Mouse (Mus musculus) ES-Bruce4 (cell line): ENCODE measurements at regions not wholly inside any gene's neighbourhood (a gene's known extent, or its start where the extent isn't known, plus 50 kb on each side); places are given as distances from the start of the nearest gene placed in this dataset.

ENCODE experiments used
- H3K27ac ChIP-seq: 2 replicates; pipeline ENCODE4 v1.5.1; 2012; ENCODE audit warnings: low read length, inconsistent platforms; ENCODE audit not compliant: insufficient read depth
- H3K27me3 ChIP-seq: 2 replicates; pipeline ENCODE4 v1.6.1; 2012; ENCODE audit warnings: mild to moderate bottlenecking, low read length, inconsistent platforms; ENCODE audit not compliant: control insufficient read depth, poor library complexity, insufficient read depth, severe bottlenecking
- H3K36me3 ChIP-seq: 2 replicates; pipeline ENCODE4 v1.6.1; 2012; ENCODE audit warnings: inconsistent platforms, mild to moderate bottlenecking, low read length, moderate library complexity; ENCODE audit not compliant: control insufficient read depth, poor library complexity, insufficient read depth, severe bottlenecking
- H3K4me1 ChIP-seq: one replicate; pipeline ENCODE4 v1.8.1; 2011; ENCODE audit warnings: low read length; ENCODE audit not compliant: control insufficient read depth, insufficient read depth
- H3K4me3 ChIP-seq: 2 replicates; pipeline ENCODE4 v1.5.1; 2011; ENCODE audit warnings: low read depth, mild to moderate bottlenecking, low read length
- H3K9ac ChIP-seq: 2 replicates; pipeline ENCODE4 v1.6.1; 2012; ENCODE audit warnings: low read depth, mild to moderate bottlenecking, inconsistent platforms; ENCODE audit not compliant: poor library complexity, severe bottlenecking
- H3K9me3 ChIP-seq: replicated peaks from 2 replicates; pipeline ENCODE4 v1.6.1; 2012; ENCODE audit warnings: mild to moderate bottlenecking, low read length, inconsistent platforms; ENCODE audit not compliant: control insufficient read depth, poor library complexity, insufficient read depth, severe bottlenecking
- CTCF ChIP-seq: IDR thresholded peaks from one replicate; pipeline ENCODE4 v1.8.1; 2011; ENCODE audit warnings: low read depth, low read length
- EP300 ChIP-seq: IDR thresholded peaks from 2 replicates; pipeline ENCODE4 v1.6.1; 2011; ENCODE audit warnings: low read depth, low read length; ENCODE audit not compliant: insufficient read depth
- POLR2A ChIP-seq: IDR thresholded peaks from one replicate; pipeline ENCODE4 v1.8.1; 2011; ENCODE audit warnings: low read length; ENCODE audit not compliant: insufficient read depth

DNA sequence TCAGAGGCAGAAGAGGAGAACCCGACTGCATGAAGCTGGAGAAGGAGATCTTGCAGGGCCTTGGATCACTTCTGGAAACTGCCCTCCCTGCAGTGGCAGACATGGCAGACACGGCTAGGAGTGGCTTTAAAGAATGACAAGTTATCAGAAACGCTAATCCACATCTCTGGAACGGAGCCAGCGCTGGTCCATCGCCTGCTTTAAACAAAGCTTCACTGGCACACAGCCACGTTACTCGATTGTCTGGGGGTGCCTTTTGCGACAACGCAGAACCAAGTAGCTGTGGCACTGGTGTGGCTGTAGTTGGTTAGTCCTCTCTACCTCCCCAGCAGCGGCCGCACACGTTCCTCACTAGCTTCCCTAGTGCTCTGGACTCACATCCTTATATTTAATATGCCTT lies 147.0 kb downstream of the Mreg start:
- H3K9ac ChIP-seq: no peak overlapping the region
- H3K36me3 ChIP-seq: no peaks in the 10 kb centered on the region
- no peaks in the 10 kb centered on the region for H3K4me1 ChIP-seq
- no peak overlapping the region for H3K4me3 ChIP-seq
- H3K27ac ChIP-seq: no peak overlapping the region
- no peaks in the 10 kb centered on the region for H3K9me3 ChIP-seq
- no peak for TF ChIP-seq POLR2A
- no peak for TF ChIP-seq CTCF
- TF ChIP-seq EP300: no peak
- no peaks in the 10 kb centered on the region for H3K27me3 ChIP-seq

DNA sequence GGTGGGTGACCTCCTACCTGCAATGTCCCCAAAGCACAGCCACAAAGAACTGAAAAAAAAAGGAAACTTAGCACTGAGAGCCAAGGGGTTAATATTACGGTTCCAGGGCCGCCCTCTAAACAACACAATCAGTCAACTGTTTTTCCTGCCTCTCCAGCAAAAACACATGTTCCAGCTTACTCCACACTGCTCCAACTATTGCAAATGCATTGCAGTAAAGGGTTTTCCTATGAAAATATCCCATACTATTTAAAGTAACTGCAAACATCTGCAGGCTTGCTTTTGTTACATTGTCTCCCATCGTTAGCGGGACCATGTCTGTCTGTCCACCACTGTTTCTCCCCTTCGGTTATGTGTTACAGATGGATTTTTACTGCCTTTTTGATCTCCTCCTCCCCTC lies 151.7 kb downstream of the Mreg start:
- Histone ChIP-seq H3K9ac (no peak overlapping the region), H3K4me3 (no peak overlapping the region), H3K4me1 (no peaks in the 10 kb centered on the region), H3K36me3 (no peaks in the 10 kb centered on the region), H3K27ac (no peak overlapping the region), H3K9me3 (no peaks in the 10 kb centered on the region), H3K27me3 (no peaks in the 10 kb centered on the region)
- TF ChIP-seq EP300 (no peak), CTCF (no peak), POLR2A (no peak)

DNA sequence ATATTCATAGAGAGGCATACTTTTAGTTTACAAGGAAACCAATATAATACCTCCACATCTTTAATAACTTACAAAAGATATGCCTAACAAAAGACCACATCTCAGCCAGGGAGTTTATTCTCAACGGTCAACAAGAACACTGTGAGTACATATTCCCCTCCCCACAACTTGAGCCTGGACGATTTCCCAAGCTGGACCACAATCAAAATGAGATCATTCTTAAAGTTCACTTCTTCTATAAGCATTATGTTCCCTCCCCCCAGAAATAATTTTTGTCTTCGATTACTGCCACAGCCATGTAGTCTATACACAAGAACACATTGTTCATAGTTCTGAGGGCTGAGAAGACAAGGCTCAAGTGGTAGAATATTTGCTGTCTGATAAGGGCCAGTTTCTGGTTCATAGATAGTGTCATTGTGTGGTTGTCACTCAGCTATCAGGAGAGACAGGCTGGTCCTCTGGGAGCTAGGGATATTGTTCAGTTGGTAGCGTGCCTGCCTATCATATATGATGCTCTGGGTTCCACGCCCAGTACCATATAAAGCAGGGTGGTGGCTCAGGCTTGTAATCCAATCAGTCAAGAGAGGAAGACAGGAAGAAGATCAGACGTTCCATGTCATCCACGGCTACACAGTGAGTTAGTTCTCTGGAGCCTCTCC lies 153.9 kb downstream of the Mreg start:
- H3K9me3 ChIP-seq: no peaks in the 10 kb centered on the region
- no peak overlapping the region for H3K9ac ChIP-seq
- no peaks in the 10 kb centered on the region for H3K4me1 ChIP-seq
- H3K36me3 ChIP-seq: no peaks in the 10 kb centered on the region
- H3K27ac ChIP-seq: no peak overlapping the region
- no peaks in the 10 kb centered on the region for H3K27me3 ChIP-seq
- no peak overlapping the region for H3K4me3 ChIP-seq
- no peak for TF ChIP-seq CTCF
- no peak for TF ChIP-seq EP300
- TF ChIP-seq POLR2A: no peak

DNA sequence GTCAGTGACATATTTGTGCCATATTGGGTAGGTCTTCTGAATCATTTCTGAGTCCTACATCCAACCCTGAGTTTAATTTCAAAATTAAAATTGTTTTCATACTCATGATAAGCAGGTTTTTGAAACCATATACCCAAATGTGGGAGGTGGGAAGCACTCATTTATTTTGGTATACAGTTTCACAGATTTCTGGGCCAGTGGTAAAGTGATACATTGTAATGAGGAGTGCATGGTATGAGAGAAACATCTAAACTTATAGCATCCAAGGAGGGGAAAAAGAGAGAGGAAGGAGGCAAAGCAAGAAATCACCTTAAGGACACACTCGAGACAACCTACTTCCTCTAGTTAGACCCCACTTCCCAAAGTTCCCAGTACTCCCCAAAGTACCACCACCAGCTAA lies 157.6 kb downstream of the Mreg start:
- TF ChIP-seq CTCF (no peak), EP300 (no peak), POLR2A (no peak)
- Histone ChIP-seq H3K4me1 (no peaks in the 10 kb centered on the region), H3K9ac (no peak overlapping the region), H3K4me3 (no peak overlapping the region), H3K36me3 (no peaks in the 10 kb centered on the region), H3K9me3 (no peaks in the 10 kb centered on the region), H3K27ac (no peak overlapping the region), H3K27me3 (no peaks in the 10 kb centered on the region)

DNA sequence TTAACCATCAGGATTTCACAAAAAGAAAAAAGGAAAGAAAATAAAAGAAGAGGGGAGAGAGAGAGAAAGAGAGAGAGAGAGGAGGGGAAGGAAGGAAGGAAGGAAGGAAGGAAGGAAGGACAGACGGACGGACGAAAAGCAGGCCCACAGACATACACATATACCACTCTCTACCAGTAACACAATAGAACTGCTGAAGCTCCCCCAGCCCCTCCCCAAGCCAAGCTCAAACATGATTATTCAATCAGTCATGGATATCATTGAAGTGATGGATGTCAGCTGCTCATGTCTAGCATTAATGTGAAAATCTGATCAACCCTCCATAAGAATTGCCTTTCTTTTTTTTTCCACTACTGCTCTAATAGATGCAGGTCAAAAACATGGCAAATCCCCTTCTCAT lies 161.2 kb downstream of the Mreg start:
- H3K4me1 ChIP-seq: no peaks in the 10 kb centered on the region
- no peaks in the 10 kb centered on the region for H3K27me3 ChIP-seq
- no peak overlapping the region for H3K4me3 ChIP-seq
- H3K27ac ChIP-seq: no peak overlapping the region
- no peaks in the 10 kb centered on the region for H3K36me3 ChIP-seq
- no peak overlapping the region for H3K9ac ChIP-seq
- TF ChIP-seq EP300: no peak
- TF ChIP-seq CTCF: no peak
- no peak for TF ChIP-seq POLR2A
- H3K9me3 ChIP-seq: no peaks in the 10 kb centered on the region

DNA sequence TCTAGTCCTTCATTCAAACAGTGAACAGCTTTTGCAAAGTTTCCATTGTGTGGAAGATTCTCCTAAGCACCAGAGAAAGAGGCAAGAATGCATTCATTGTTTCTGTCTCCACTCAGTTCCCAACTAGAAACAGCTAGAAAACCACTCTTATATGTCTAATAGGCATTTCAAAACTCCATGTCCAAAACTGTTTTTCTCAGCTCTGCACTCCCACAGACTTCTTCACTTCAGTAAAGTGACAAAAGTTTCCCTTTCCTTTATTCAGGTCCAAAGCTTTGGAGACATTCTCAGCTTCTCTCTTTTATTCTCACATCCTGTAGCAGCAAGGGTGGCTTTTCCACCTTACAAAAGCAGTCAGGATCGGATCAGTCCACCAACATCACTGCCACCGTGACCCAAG lies 166.0 kb downstream of the Mreg start:
- Histone ChIP-seq H3K9ac (no peak overlapping the region), H3K4me3 (no peak overlapping the region)
- no peak for TF ChIP-seq POLR2A
- no peak for TF ChIP-seq EP300
- no peak for TF ChIP-seq CTCF

More for the DNA sequence above, 166.0 kb downstream of the Mreg start:
- Histone ChIP-seq H3K9me3 (no peaks in the 10 kb centered on the region; the same call in 1 of the 2 replicates), H3K27ac (no peak overlapping the region), H3K4me1 (no peaks in the 10 kb centered on the region), H3K27me3 (no peaks in the 10 kb centered on the region), H3K36me3 (no peaks in the 10 kb centered on the region)
